ENCODE assay signal across 29 mouse cellular contexts in the genomic region with DNA sequence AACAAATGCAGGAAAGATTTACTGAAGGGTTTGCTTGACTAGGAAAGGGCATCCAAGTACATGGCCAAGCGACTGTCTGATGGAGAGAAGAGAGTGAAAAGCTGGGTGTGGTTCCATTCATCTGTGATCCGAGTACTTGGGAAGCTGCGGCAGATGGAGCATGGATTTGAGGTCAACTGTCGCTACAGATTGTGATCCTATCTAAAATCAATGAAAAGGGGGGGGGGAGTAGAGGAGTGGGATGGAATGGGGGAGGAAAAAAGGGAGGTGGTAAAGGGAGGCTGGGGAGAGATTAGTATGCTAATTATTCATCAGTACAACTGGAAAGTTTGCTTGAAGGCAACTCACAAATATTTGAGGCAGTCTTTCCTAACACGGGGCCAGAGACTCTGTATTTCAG.
"Had no signal": no experiment of that assay in that cellular context is flagged by ENCODE, and none has a peak within 500 bp of the region (broad histone marks: within the 10 kb centered on the region; RNA-seq: fewer than 3 reads in every experiment).

No protein-coding gene starts in this region.

- H3K27me3 ChIP-seq: embryonic facial prominence, embryonic 12.5 days; embryonic facial prominence, embryonic 13.5 days; embryonic facial prominence, embryonic 15.5 days; forebrain, embryonic 12.5 days; forebrain, embryonic 13.5 days; forebrain, embryonic 15.5 days had no signal

- H3K9ac ChIP-seq: embryonic facial prominence, embryonic 12.5 days; embryonic facial prominence, embryonic 13.5 days; embryonic facial prominence, embryonic 15.5 days; forebrain, embryonic 12.5 days; forebrain, embryonic 13.5 days; forebrain, embryonic 15.5 days; forebrain, postnatal 0 days had no signal

- H3K4me1 ChIP-seq: embryonic facial prominence, embryonic 12.5 days; embryonic facial prominence, embryonic 15.5 days; forebrain, embryonic 10.5 days; forebrain, embryonic 12.5 days; forebrain, embryonic 13.5 days; forebrain, embryonic 15.5 days had no signal

- H3K9me3 ChIP-seq: embryonic facial prominence, embryonic 10.5 days; embryonic facial prominence, embryonic 12.5 days; embryonic facial prominence, embryonic 13.5 days; embryonic facial prominence, embryonic 15.5 days; forebrain, embryonic 10.5 days; forebrain, embryonic 12.5 days; forebrain, embryonic 13.5 days; forebrain, embryonic 15.5 days had no signal

- H3K36me3 ChIP-seq: embryonic facial prominence, embryonic 10.5 days; embryonic facial prominence, embryonic 12.5 days; embryonic facial prominence, embryonic 13.5 days; embryonic facial prominence, embryonic 15.5 days; forebrain, embryonic 10.5 days; forebrain, embryonic 12.5 days; forebrain, embryonic 15.5 days had no signal

- H3K27ac ChIP-seq: embryonic facial prominence, embryonic 10.5 days; embryonic facial prominence, embryonic 12.5 days; embryonic facial prominence, embryonic 13.5 days; embryonic facial prominence, embryonic 15.5 days; forebrain, embryonic 10.5 days; forebrain, embryonic 12.5 days; forebrain, embryonic 13.5 days; forebrain, embryonic 15.5 days; gastrocnemius, adult 2 months; heart, adult 2 months had no signal

- H3K4me2 ChIP-seq: embryonic facial prominence, embryonic 12.5 days; embryonic facial prominence, embryonic 13.5 days; embryonic facial prominence, embryonic 15.5 days; forebrain, embryonic 12.5 days; forebrain, embryonic 13.5 days; forebrain, embryonic 15.5 days had no signal

- H3K4me3 ChIP-seq: embryonic facial prominence, embryonic 10.5 days; embryonic facial prominence, embryonic 12.5 days; embryonic facial prominence, embryonic 13.5 days; embryonic facial prominence, embryonic 15.5 days; erythroblast, embryonic 14.5 days; forebrain, embryonic 10.5 days; forebrain, embryonic 12.5 days; forebrain, embryonic 13.5 days; forebrain, embryonic 15.5 days; gastrocnemius, adult 2 months; heart, adult 2 months had no signal

- ATAC-seq: forebrain, embryonic 13.5 days; forebrain, embryonic 14.5 days; forebrain, embryonic 15.5 days; forebrain, embryonic 16.5 days; forebrain, postnatal 0 days had no signal

- DNase-seq: cerebellum, adult 2 months; cerebellum, adult 8-10 months; cerebellum, adult 9-10 months; cerebellum, adult 9-11 months; cerebellum, postnatal 10 days; cerebellum, postnatal 14 days; cerebellum, postnatal 25 days; cerebellum, postnatal 36 days; embryo, embryonic 11 days; forebrain, postnatal 0 days; gastrocnemius, adult 2 months; gastrocnemius, postnatal 10 days; gastrocnemius, postnatal 14 days; gastrocnemius, postnatal 25 days; gastrocnemius, postnatal 36 days; heart, adult 11 months; heart, adult 18-20 months; heart, adult 2 months had no signal
